Mouse (Mus musculus) spleen, adult 2 months (tissue): ENCODE measurements at regions not wholly inside any gene's neighbourhood (a gene's known extent, or its start where the extent isn't known, plus 50 kb on each side); places are given as distances from the start of the nearest gene placed in this dataset.

Experiments used
- DNase-seq, 2 experiments: peaks; one replicate each; pipeline versions ENCODE4 v3.0.0 to v3.0.0-alpha.2; 2012 to 2021; ENCODE audit warnings: low spot score in 2 of 2, low read depth in 1 of 2
- H3K27ac ChIP-seq: fragments of 200-500 bp; 2 replicates; pipeline ENCODE4 v1.5.1; 2012; ENCODE audit warnings: low read length, inconsistent platforms; ENCODE audit not compliant: insufficient read depth
- H3K27me3 ChIP-seq: fragments of 200-500 bp; 2 replicates; pipeline ENCODE4 v1.6.1; 2012; ENCODE audit warnings: mild to moderate bottlenecking, moderate library complexity, low read length, inconsistent platforms; ENCODE audit not compliant: control insufficient read depth, insufficient read depth
- H3K36me3 ChIP-seq: fragments of 200-500 bp; 2 replicates; pipeline ENCODE4 v1.6.1; 2012; ENCODE audit warnings: mild to moderate bottlenecking, low read length, inconsistent platforms; ENCODE audit not compliant: control insufficient read depth, insufficient read depth
- H3K4me1 ChIP-seq: fragments of 200-500 bp; 2 replicates; pipeline ENCODE4 v1.6.1; 2011; ENCODE audit warnings: inconsistent platforms; ENCODE audit not compliant: control insufficient read depth, insufficient read depth, insufficient read length
- H3K4me3 ChIP-seq: fragments of 200-500 bp; 2 replicates; pipeline ENCODE4 v1.5.1; 2011; ENCODE audit warnings: mild to moderate bottlenecking, inconsistent platforms; ENCODE audit not compliant: insufficient read depth, insufficient read length; ENCODE audit errors: extremely low read depth
- CTCF ChIP-seq: fragments of 200-500 bp; IDR thresholded peaks from 2 replicates; pipeline ENCODE4 v1.5.1; 2011; ENCODE audit warnings: mild to moderate bottlenecking, inconsistent platforms; ENCODE audit not compliant: insufficient read depth, insufficient read length, insufficient replicate concordance; ENCODE audit errors: extremely low read depth
- POLR2A ChIP-seq: fragments of 200-500 bp; IDR thresholded peaks from 2 replicates; pipeline ENCODE4 v1.6.1; 2011; ENCODE audit warnings: low read depth, low read length, inconsistent platforms
- WGBS: fragments of 180-500 bp; shearing (Covaris S2); methylation state at CpG from one replicate; pipeline ENCODE4 v1.1.7; 2018; 5-methylcytosine and 5-hydroxymethylcytosine counted together

DNA sequence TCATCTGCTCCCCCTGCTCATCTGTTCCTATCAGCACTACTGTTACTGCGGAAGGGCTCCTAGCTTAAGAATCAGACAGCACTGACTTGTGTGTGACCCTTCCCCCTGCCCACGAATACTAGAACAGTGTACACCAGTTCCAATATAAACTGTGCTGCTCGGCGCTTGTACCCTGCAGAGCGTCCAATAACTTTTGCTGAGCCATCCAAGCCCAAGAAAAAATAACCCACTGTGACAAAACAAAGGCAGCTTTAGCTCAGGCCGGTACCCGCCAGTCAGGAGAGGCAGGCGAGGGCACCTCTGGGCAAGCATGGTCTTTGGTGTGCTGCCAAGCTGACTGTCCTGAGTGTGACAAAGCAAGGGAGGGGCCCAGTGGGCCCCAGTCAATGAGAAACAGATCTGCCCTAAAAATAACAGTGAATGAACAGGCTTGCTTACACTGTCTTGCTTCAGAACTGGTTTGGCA, 185.0 kb upstream of the Sesn3 start:
- Histone ChIP-seq H3K27me3 (no peaks in the 10 kb centered on the region), H3K4me3 (no peak overlapping the region), H3K36me3 (no peaks in the 10 kb centered on the region), H3K27ac (peak overlapping the region; percentile 53), H3K4me1 (peaks cover 56% of the 10 kb centered on the region)
- DNase-seq = no peak
- WGBS = 50% methylated on average over 8 of the region's 8 CpGs
- no peak for TF ChIP-seq POLR2A
- no peak for TF ChIP-seq CTCF

DNA sequence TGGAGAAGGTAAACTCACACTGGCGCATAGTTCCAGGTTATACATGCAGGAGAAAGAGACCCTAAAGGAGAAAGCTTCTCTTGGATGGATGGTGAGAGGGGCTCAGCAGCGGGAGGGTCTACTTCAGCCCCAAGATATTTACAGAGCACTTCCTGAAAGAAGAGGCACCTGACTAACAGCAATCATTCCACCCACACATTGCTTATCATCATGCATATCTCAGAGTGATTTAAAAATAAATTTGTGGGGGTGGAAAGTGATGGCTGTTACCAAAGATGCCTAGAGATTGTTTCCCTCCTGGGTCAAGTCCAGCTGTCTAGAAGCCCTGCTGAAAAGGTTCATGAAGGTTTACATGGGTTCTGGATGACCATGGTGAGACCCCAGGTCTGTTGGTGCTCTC, 184.4 kb upstream of the Sesn3 start:
- DNase-seq = no peak
- Histone ChIP-seq H3K27ac (peak overlapping the region; percentile 73), H3K27me3 (no peaks in the 10 kb centered on the region), H3K4me3 (no peak overlapping the region), H3K36me3 (no peaks in the 10 kb centered on the region), H3K4me1 (peaks cover 56% of the 10 kb centered on the region)
- WGBS = 54% methylated on average over 2 of the region's 2 CpGs
- TF ChIP-seq CTCF (no peak), POLR2A (no peak)

DNA sequence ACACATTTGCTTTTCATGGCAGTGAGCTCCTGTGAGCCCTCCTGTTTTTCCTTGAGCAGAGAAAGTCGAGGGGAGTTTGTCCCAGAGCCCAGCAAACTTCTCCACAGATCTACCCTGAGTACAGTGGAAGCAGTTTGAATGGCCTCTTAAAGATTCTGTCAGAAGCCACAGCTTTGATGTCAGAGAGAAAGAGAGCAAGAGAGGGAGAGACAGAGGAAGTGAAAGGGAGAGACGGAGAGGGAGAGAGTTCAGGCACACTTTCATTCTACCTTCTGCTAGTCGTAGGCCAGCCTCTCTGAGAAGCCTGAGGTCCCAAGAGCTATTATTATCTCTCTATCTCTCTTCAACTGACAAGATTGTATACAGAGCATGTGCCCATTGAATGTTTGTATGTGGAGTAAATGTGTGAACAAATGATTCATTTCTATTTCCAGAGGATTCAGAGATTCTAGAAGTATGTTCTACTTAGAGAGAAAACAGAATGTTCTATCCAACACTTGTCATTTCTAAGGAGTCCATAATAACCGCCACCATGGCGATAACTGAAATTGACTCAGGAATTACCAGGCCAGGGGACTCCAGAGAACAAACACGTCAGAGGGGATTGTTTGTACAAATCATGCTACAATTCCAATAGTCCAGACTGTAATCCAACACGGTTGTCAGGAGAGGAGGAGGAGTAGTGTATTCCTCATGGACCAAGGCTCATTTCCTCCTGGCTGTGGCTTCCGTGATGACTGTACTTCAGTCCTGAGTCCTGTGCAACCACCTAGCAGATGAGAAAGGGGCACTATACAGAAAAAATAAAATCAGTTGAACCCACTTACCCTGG, 183.6 kb upstream of the Sesn3 start:
- no peak overlapping the region for H3K4me3 ChIP-seq
- H3K36me3 ChIP-seq = no peaks in the 10 kb centered on the region
- TF ChIP-seq CTCF (no peak), POLR2A (no peak)
- DNase-seq = no peak
- H3K27ac ChIP-seq = peak overlapping the region; percentile 73
- peaks cover 50% of the 10 kb centered on the region for H3K4me1 ChIP-seq
- no peaks in the 10 kb centered on the region for H3K27me3 ChIP-seq
- WGBS = 61% methylated on average over 8 of the region's 8 CpGs

DNA sequence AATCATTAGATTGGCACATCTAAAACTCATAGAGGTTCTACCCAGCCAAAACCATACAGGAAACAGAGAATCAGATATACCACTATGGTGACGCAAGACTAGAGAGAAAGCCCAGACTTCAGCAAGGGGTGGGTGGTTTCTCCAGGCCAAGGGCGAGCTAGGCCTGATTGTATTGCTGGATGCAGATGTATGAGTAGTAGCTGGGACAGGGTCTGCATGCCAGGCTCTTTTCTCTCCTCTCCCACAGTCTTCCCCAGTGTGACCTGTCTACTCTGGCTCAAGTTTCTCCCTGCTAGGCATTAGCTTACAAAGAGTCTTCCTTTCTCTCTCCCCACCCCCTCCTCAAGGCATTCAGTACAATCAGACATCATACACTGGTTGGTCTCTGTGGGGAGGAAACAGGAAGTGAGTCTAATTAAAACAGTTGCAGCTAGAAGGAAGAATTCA, 181.8 kb upstream of the Sesn3 start:
- no peak for TF ChIP-seq POLR2A
- TF ChIP-seq CTCF = no peak
- Histone ChIP-seq H3K27me3 (no peaks in the 10 kb centered on the region), H3K27ac (peak overlapping the region; percentile 84), H3K4me1 (peaks cover 40% of the 10 kb centered on the region), H3K36me3 (no peaks in the 10 kb centered on the region), H3K4me3 (no peak overlapping the region)
- peak in 1 of 2 experiments; percentile 56 for DNase-seq
- 14% methylated on average over 2 of the region's 2 CpGs for WGBS

DNA sequence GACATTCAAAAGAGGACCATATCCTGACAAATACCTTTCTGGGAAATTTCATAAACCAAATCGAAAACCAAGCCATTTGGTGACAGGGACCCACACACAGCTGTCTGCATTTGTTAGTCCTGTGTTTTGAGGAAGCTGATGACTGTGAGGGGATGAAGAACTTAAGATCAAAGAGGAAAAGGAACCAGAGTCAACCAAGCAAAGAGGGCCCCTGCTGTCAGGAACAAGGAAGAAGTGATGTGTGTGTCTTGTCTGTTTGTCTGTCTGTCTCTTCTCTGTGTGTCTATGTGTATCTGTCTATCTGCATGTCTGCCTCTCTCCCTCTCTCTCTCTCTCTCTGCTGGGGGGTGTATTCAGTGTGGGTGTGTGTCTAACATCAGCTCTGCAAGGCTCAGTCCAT, 171.3 kb upstream of the Sesn3 start:
- H3K36me3 ChIP-seq = no peaks in the 10 kb centered on the region

DNA sequence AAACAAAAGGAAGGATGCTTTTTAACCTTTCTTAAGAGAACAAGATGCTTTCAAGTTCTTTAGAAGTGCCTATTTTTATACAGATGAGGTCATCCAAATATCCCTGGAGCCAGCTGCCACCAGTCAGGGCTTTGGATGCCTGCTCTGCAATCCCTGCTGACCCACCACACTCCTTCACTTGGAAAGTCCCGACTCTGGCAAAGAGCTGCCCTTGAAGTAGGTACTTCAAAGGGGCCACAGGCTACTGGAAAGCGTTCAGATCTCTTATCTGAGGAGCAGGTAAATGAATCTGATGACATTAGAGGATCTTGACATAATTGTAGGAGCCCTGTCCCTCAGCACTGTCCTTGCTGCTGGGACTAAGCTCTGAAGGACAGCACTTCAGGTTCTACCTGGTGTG, 169.9 kb upstream of the Sesn3 start:
- DNase-seq = no peak
- Histone ChIP-seq H3K36me3 (no peaks in the 10 kb centered on the region), H3K4me1 (peaks cover 17% of the 10 kb centered on the region), H3K27ac (no peak overlapping the region), H3K27me3 (no peaks in the 10 kb centered on the region), H3K4me3 (no peak overlapping the region)
- 62% methylated on average over 2 of the region's 2 CpGs for WGBS
- TF ChIP-seq POLR2A (no peak), CTCF (no peak)

More for the DNA sequence above, 171.3 kb upstream of the Sesn3 start:
- no peak overlapping the region for H3K27ac ChIP-seq
- peaks cover 17% of the 10 kb centered on the region for H3K4me1 ChIP-seq
- no peak for DNase-seq
- H3K4me3 ChIP-seq = no peak overlapping the region
- H3K27me3 ChIP-seq = no peaks in the 10 kb centered on the region
- TF ChIP-seq POLR2A (no peak), CTCF (no peak)
- WGBS = 20% methylated on average over 1 of the region's 1 CpGs

DNA sequence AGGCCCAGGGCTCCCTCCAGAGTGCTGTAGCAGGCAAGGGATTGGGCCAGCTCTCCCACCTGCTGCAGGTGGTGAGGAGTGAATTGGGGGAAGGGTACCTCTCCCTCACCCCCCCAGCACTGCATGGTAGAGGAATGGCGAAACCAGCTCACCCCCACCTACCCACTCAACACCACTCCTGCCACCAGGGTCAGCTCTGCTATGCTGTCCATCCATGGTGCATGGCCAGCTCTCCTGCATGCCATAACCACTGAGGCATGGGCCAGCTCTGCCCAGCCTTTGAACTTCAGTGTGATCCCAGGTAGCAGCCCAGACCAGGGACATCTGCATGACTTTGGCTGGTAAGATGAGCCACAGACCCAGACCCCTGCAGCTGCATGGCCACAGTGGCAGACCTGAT, 168.5 kb upstream of the Sesn3 start:
- no peak for TF ChIP-seq CTCF
- TF ChIP-seq POLR2A = no peak
- DNase-seq = no peak
- no peaks in the 10 kb centered on the region for H3K36me3 ChIP-seq
- WGBS = 100% methylated on average over 1 of the region's 1 CpGs
- no peak overlapping the region for H3K27ac ChIP-seq
- H3K27me3 ChIP-seq = no peaks in the 10 kb centered on the region
- no peak overlapping the region for H3K4me3 ChIP-seq
- H3K4me1 ChIP-seq = peaks cover 17% of the 10 kb centered on the region
